Mouse (Mus musculus): Measurements from ENCODE around the gene Cuedc1.

DNA sequence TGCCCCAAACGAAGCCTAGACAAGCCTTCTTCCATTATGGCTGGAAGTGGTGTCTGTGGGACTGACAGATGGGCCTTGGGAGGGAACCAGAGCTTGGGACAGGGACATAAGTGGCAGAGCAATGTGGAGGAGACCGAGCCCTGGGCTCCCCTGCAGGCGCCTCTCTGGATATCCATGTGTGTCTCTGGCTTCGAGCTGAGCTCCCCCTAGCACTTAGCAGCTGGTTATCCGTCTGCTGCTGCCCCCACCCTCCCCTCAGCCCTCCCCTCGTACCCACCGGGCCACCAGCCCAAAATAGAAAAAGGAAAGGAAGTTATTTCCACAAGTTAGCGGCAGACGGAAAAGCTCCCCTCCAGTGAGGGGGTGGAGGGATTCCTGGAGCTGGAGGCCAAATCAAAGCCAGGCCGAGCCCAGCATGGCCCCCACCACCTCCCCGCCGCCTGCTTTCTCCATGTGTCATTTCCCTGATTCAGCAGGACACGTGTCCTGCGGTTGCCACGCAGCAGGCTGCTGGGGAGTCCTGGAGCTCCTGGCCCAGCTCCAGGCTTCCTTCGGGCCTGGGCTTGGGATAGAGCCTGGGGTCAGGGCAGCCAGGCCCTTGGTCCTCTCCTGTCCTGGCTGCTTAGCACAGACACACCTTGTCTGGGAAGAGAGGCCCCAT lies 83.2 kb downstream of the Cuedc1 start:
- TF ChIP-seq CTCF (IDR thresholded peaks at IDR 0.05; ENCODE audit: borderline replicate concordance, insufficient read depth, low read depth, low read length) = no peak
- no peak for TF ChIP-seq POLR2A (IDR thresholded peaks at IDR 0.05; ENCODE audit: borderline replicate concordance, insufficient read depth, low read length)
